In the genomic region with DNA sequence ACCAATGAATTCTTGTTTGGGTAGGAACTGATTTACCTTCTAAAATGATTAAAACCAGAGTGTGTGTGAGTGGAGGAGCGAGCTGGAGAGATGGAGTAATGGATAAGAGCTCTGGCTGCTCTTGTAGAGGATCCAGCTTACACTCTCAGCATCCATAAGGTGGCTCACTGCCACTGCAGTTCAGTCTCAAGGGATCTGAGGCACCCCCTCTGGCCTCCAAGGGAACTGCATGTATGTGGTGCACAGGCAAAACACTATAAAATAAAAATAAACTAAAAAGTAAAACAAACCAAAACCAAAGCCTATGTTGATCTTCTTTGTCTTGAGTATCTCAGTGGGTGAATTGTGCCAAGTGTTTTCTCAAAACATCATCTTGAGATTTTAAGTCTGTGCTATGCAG, we compare ENCODE assay signal across 8 mouse cellular contexts. TPM values are rescaled to one million over a fixed set of nuclear protein-coding genes. Genes with fewer than 3 reads are reported as not detected.
DNase-seq lines count a peak whose midpoint lies in the region; ATAC-seq and TF ChIP-seq lines count a peak whose summit lies in the region.
"Had no signal": no experiment of that assay in that cellular context is flagged by ENCODE, and none has a peak within 500 bp of the region (broad histone marks: within the 10 kb centered on the region; RNA-seq: fewer than 3 reads in every experiment).

No protein-coding gene starts in this region.

- no peak overlapping the region for H3K4me2 ChIP-seq in limb, embryonic 14.5 days (replicated peaks; ENCODE audit: low read depth, low read length, severe bottlenecking)
- H3K4me2 ChIP-seq: stomach, embryonic 15.5 days had no signal

- ATAC-seq in limb, embryonic 14.5 days (ENCODE audit: low FRiP score, low read depth): no peak

- WGBS in limb, embryonic 14.5 days: 47% methylated on average over 1 of the region's 1 CpGs

- H3K36me3 ChIP-seq in testis, adult 2 months (ENCODE audit: control insufficient read depth, insufficient read depth, low read length): no peaks in the 10 kb centered on the region
- H3K36me3 ChIP-seq in limb, embryonic 14.5 days (ENCODE audit: control insufficient read depth, insufficient read depth, low read length): no peaks in the 10 kb centered on the region
- H3K36me3 ChIP-seq: stomach, embryonic 15.5 days had no signal

- H3K4me3 ChIP-seq in testis, adult 2 months (ENCODE audit: control insufficient read depth, low read depth, low read length): no peak overlapping the region
- H3K4me3 ChIP-seq in limb, embryonic 14.5 days (replicated peaks; ENCODE audit: low read length): no peak overlapping the region
- H3K4me3 ChIP-seq: stomach, embryonic 15.5 days had no signal

- DNase-seq in testis, postnatal 14 days (ENCODE audit: low spot score): no peak
- DNase-seq in adrenal gland, adult (ENCODE audit: inconsistent age in 2 of 2, low spot score in 1 of 2): peak; percentile 72 to 92
- peak; percentile 75 for DNase-seq in embryo, embryonic 11 days
- DNase-seq in induced T-regulatory cell, adult 2 months (ENCODE audit: low read depth): peak; percentile 89
- DNase-seq in limb, embryonic 14.5 days (ENCODE audit: low spot score): peak; percentile 45
- DNase-seq in right cerebral cortex, postnatal 10 days (ENCODE audit: low spot score in 2 of 2): peak; percentile 85 to 87

- H3K9me3 ChIP-seq in limb, embryonic 14.5 days (ENCODE audit: control insufficient read depth, low read length): no peaks in the 10 kb centered on the region
- H3K9me3 ChIP-seq: stomach, embryonic 15.5 days had no signal

- peaks cover 5% of the 10 kb centered on the region for H3K4me1 ChIP-seq in testis, adult 2 months (ENCODE audit: control insufficient read depth, insufficient read depth, low read length)
- peaks cover 19% of the 10 kb centered on the region for H3K4me1 ChIP-seq in limb, embryonic 14.5 days (ENCODE audit: control insufficient read depth, insufficient read depth, low read length)

- H3K27me3 ChIP-seq in testis, adult 2 months (ENCODE audit: control insufficient read depth, insufficient read depth, low read length): no peaks in the 10 kb centered on the region
- no peaks in the 10 kb centered on the region for H3K27me3 ChIP-seq in limb, embryonic 14.5 days (ENCODE audit: control insufficient read depth, insufficient read depth, low read length)
- H3K27me3 ChIP-seq: stomach, embryonic 15.5 days had no signal

- H3K27ac ChIP-seq in testis, adult 2 months (ENCODE audit: control insufficient read depth, insufficient read depth, low read depth, low read length): no peak overlapping the region
- no peak overlapping the region for H3K27ac ChIP-seq in limb, embryonic 14.5 days (replicated peaks; ENCODE audit: low read depth, low read length)
- H3K27ac ChIP-seq: stomach, embryonic 15.5 days had no signal

- TF ChIP-seq POLR2A in testis, adult 2 months (IDR thresholded peaks at IDR 0.05; ENCODE audit: control insufficient read depth, low read depth, low read length): no peak
- TF ChIP-seq POLR2A in limb, embryonic 14.5 days (IDR thresholded peaks at IDR 0.05; ENCODE audit: borderline replicate concordance, extremely low read depth, insufficient read depth, insufficient read length): no peak

- no peak overlapping the region for H3K9ac ChIP-seq in limb, embryonic 14.5 days (ENCODE audit: low read depth, low read length, severe bottlenecking)
- H3K9ac ChIP-seq: stomach, embryonic 15.5 days had no signal

- peak; percentile 60; the same call in 1 of the 2 replicates for TF ChIP-seq CTCF in testis, adult 2 months (IDR thresholded peaks at IDR 0.05; ENCODE audit: control insufficient read depth, insufficient read depth, insufficient replicate concordance, low read depth, low read length)

RNA-seq across cellular contexts. Expression of gene Cbln3, which starts 4.6 kb away (rescaled TPM):
- 1.0 and 1.1 TPM in 2 replicates for polyA plus RNA-seq in testis, adult 2 months (2012; rRNA removed)
- polyA plus RNA-seq in limb, embryonic 14.5 days (2012; rRNA removed): 1.0 and 1.3 TPM in 2 replicates
- 0.25 and 0.54 TPM in 2 replicates for polyA plus RNA-seq in limb, embryonic 14.5 days (2014; fragmentation: Nextera tagmentation; extraction: Ambion mirVana)

RNA-seq across cellular contexts. Expression of gene Khnyn, which starts 5.1 kb away (rescaled TPM):
- polyA plus RNA-seq in testis, adult 2 months (2012; rRNA removed): 5.0 and 5.1 TPM in 2 replicates
- 28.3 and 29.5 TPM in 2 replicates for polyA plus RNA-seq in limb, embryonic 14.5 days (2012; rRNA removed)
- polyA plus RNA-seq in limb, embryonic 14.5 days (2014; fragmentation: Nextera tagmentation; extraction: Ambion mirVana): 10.2 and 12.2 TPM in 2 replicates

RNA-seq across cellular contexts. Expression of gene Sdr39u1, which starts 20.5 kb away (rescaled TPM):
- 50.7 and 55.1 TPM in 2 replicates for polyA plus RNA-seq in testis, adult 2 months (2012; rRNA removed)
- 80.2 and 84.4 TPM in 2 replicates for polyA plus RNA-seq in limb, embryonic 14.5 days (2012; rRNA removed)
- 81.0 and 91.6 TPM in 2 replicates for polyA plus RNA-seq in limb, embryonic 14.5 days (2014; fragmentation: Nextera tagmentation; extraction: Ambion mirVana)

RNA-seq across cellular contexts. Expression of gene Nynrin, which starts 25.8 kb away (rescaled TPM):
- 0.41 and 0.51 TPM in 2 replicates for polyA plus RNA-seq in testis, adult 2 months (2012; rRNA removed)
- polyA plus RNA-seq in limb, embryonic 14.5 days (2012; rRNA removed): 41.0 and 49.5 TPM in 2 replicates
- 20.6 and 23.6 TPM in 2 replicates for polyA plus RNA-seq in limb, embryonic 14.5 days (2014; fragmentation: Nextera tagmentation; extraction: Ambion mirVana)

RNA-seq across cellular contexts. Expression of gene Nfatc4, which starts 56.7 kb away (rescaled TPM):
- polyA plus RNA-seq in testis, adult 2 months (2012; rRNA removed): 0.58 and 0.83 TPM in 2 replicates
- polyA plus RNA-seq in limb, embryonic 14.5 days (2012; rRNA removed): 171 and 233 TPM in 2 replicates
- 83.5 and 114 TPM in 2 replicates for polyA plus RNA-seq in limb, embryonic 14.5 days (2014; fragmentation: Nextera tagmentation; extraction: Ambion mirVana)
